Mouse (Mus musculus) ES-E14 (cell line): Measurements from ENCODE around the gene Arl4d.

Source experiments
- CHD2 ChIP-seq: IDR thresholded peaks from 2 replicates; pipeline ENCODE4 v1.6.1; 2014; ENCODE audit warnings: mild to moderate bottlenecking, low read depth, low read length, inconsistent platforms
- HCFC1 ChIP-seq: IDR thresholded peaks from 2 replicates; pipeline ENCODE4 v1.6.1; 2012; ENCODE audit warnings: low read length, inconsistent platforms, borderline replicate concordance; ENCODE audit not compliant: insufficient read depth
- MAFK ChIP-seq: IDR thresholded peaks from 2 replicates; pipeline ENCODE4 v1.6.1; 2014; ENCODE audit warnings: mild to moderate bottlenecking, low read depth, low read length, inconsistent platforms; ENCODE audit not compliant: insufficient read depth
- ZC3H11A ChIP-seq: IDR thresholded peaks from 2 replicates; pipeline ENCODE4 v1.6.1; 2012; ENCODE audit warnings: low read depth, mild to moderate bottlenecking, inconsistent platforms, low read length, borderline replicate concordance

GRCm38 (mm10) chr11:101698114-101698513 is 32.8 kb downstream of the Arl4d start:
- TF ChIP-seq CHD2 = no peak
- no peak for TF ChIP-seq HCFC1
- no peak for TF ChIP-seq MAFK
- no peak for TF ChIP-seq ZC3H11A
